Mouse (Mus musculus) neural tube, embryonic 15.5 days (tissue): Measurements from ENCODE around the gene Ccdc6. TPM values are rescaled to one million over a fixed set of nuclear protein-coding genes. Genes with fewer than 3 reads are reported as not detected.

Source experiments
- ATAC-seq: fragments of 200-750 bp; cut with Nextera tagmentation; 2 replicates; pipeline ENCODE4 v1.8.0; 2017; ENCODE audit warnings: mild to moderate bottlenecking, moderate TSS enrichment, moderate library complexity; ENCODE audit not compliant: low FRiP score
- H3K27ac ChIP-seq: fragments of 300-500 bp; sonication (generic); replicated peaks from 2 replicates; pipeline ENCODE4 v1.5.1; 2015; ENCODE audit warnings: mild to moderate bottlenecking, inconsistent platforms
- H3K27me3 ChIP-seq: fragments of 300-500 bp; sonication (generic); replicated peaks from 2 replicates; pipeline ENCODE4 v1.6.1; 2015; ENCODE audit warnings: inconsistent platforms
- H3K36me3 ChIP-seq: fragments of 300-500 bp; sonication (generic); 2 replicates; pipeline ENCODE4 v1.6.1; 2015; ENCODE audit warnings: inconsistent platforms
- H3K4me1 ChIP-seq: fragments of 300-500 bp; sonication (generic); 2 replicates; pipeline ENCODE4 v1.6.1; 2015; ENCODE audit warnings: inconsistent platforms
- H3K4me2 ChIP-seq: fragments of 300-500 bp; sonication (generic); 2 replicates; pipeline ENCODE4 v1.6.1; 2015; ENCODE audit warnings: inconsistent platforms, mild to moderate bottlenecking, moderate library complexity
- H3K4me3 ChIP-seq: fragments of 300-500 bp; sonication (generic); replicated peaks from 2 replicates; pipeline ENCODE4 v1.5.1; 2015; ENCODE audit warnings: mild to moderate bottlenecking, inconsistent platforms
- H3K9ac ChIP-seq: fragments of 300-500 bp; sonication (generic); replicated peaks from 2 replicates; pipeline ENCODE4 v1.6.1; 2015; ENCODE audit warnings: mild to moderate bottlenecking, inconsistent platforms
- H3K9me3 ChIP-seq: fragments of 300-500 bp; sonication (generic); replicated peaks from 2 replicates; pipeline ENCODE4 v1.6.1; 2016; ENCODE audit warnings: inconsistent platforms
- WGBS: fragments of 180-500 bp; shearing (Covaris S2); methylation state at CpG from one replicate; pipeline ENCODE4 v1.1.7; 2015; ENCODE audit warnings: mixed read lengths; 5-methylcytosine and 5-hydroxymethylcytosine counted together
- polyA plus RNA-seq: library from polyadenylated mRNA; unstranded; fragments of >200 nt; fragmentation: Nextera tagmentation; extraction: Ambion mirVana; gene quantifications from 2 replicates; pipeline ENCODE4 v1.2.1, GENCODE M21; 2015

Ccdc6 gene
- polyA plus RNA-seq, 1 experiment from 2014 or later = 22.3 TPM

- no peaks in the 10 kb centered on the region for H3K27me3 ChIP-seq
- no peaks in the 10 kb centered on the region for H3K9me3 ChIP-seq
- H3K36me3 ChIP-seq = peaks cover 28% of the 10 kb centered on the region
- ATAC-seq = no peak
- H3K4me2 ChIP-seq = no peak overlapping the region
- H3K27ac ChIP-seq = no peak overlapping the region
- H3K4me1 ChIP-seq = 0 out of 2 replicates have a peak, but pooled peaks cover 2% of the 10 kb centered on the region
- WGBS = 79% methylated on average over 14 of the region's 16 CpGs
- no peak overlapping the region for H3K9ac ChIP-seq
- H3K4me3 ChIP-seq = no peak overlapping the region
Observed at GRCm38 (mm10) chr10:70174494-70175190, 77.7 kb downstream of the Ccdc6 start.

- WGBS = 91% methylated on average over 9 of the region's 9 CpGs
- no peak overlapping the region for H3K27ac ChIP-seq
- no peaks in the 10 kb centered on the region for H3K27me3 ChIP-seq
- no peak overlapping the region for H3K9ac ChIP-seq
- H3K9me3 ChIP-seq = no peaks in the 10 kb centered on the region
- no peak for ATAC-seq
- no peak overlapping the region for H3K4me2 ChIP-seq
- H3K4me3 ChIP-seq = no peak overlapping the region
- peaks cover 14% of the 10 kb centered on the region for H3K4me1 ChIP-seq
- H3K36me3 ChIP-seq = peaks cover 26% of the 10 kb centered on the region; the same call in 1 of the 2 replicates
Observed at GRCm38 (mm10) chr10:70180727-70181126, 83.8 kb downstream of the Ccdc6 start.

- H3K36me3 ChIP-seq = peaks cover 26% of the 10 kb centered on the region; the same call in 1 of the 2 replicates
- H3K4me2 ChIP-seq = no peak overlapping the region
- H3K4me3 ChIP-seq = no peak overlapping the region
- H3K9me3 ChIP-seq = no peaks in the 10 kb centered on the region
- no peak for ATAC-seq
- WGBS = 81% methylated on average over 11 of the region's 11 CpGs
- H3K9ac ChIP-seq = no peak overlapping the region
- H3K4me1 ChIP-seq = peaks cover 14% of the 10 kb centered on the region
- H3K27me3 ChIP-seq = no peaks in the 10 kb centered on the region
- H3K27ac ChIP-seq = no peak overlapping the region
Observed at GRCm38 (mm10) chr10:70181279-70181972, 84.5 kb downstream of the Ccdc6 start.

GRCm38 (mm10) chr10:70183210-70184080 is 86.5 kb downstream of the Ccdc6 start:
- Histone ChIP-seq H3K36me3 (peaks cover 25% of the 10 kb centered on the region), H3K27me3 (no peaks in the 10 kb centered on the region), H3K4me1 (peaks cover 14% of the 10 kb centered on the region), H3K9ac (no peak overlapping the region), H3K27ac (peak overlapping the region; percentile 61), H3K4me3 (no peak overlapping the region), H3K4me2 (no peak overlapping the region), H3K9me3 (no peaks in the 10 kb centered on the region)
- peak; percentile 25; the same call in 1 of the 2 replicates for ATAC-seq
- WGBS = 61% methylated on average over 14 of the region's 15 CpGs

- Histone ChIP-seq H3K4me2 (no peak overlapping the region), H3K4me3 (no peak overlapping the region), H3K9me3 (no peaks in the 10 kb centered on the region), H3K36me3 (peaks cover 36% of the 10 kb centered on the region), H3K27ac (no peak overlapping the region), H3K9ac (no peak overlapping the region), H3K27me3 (no peaks in the 10 kb centered on the region), H3K4me1 (peaks cover 14% of the 10 kb centered on the region)
- WGBS = 80% methylated on average over 9 of the region's 9 CpGs
- no peak for ATAC-seq
Observed at GRCm38 (mm10) chr10:70186136-70186535, 89.2 kb downstream of the Ccdc6 start.

- no peaks in the 10 kb centered on the region for H3K27me3 ChIP-seq
- H3K4me3 ChIP-seq = no peak overlapping the region
- no peak for ATAC-seq
- H3K27ac ChIP-seq = no peak overlapping the region
- no peaks in the 10 kb centered on the region for H3K9me3 ChIP-seq
- H3K9ac ChIP-seq = no peak overlapping the region
- no peak overlapping the region for H3K4me2 ChIP-seq
- 92% methylated on average over 7 of the region's 7 CpGs for WGBS
- H3K4me1 ChIP-seq = peaks cover 14% of the 10 kb centered on the region
- H3K36me3 ChIP-seq = peaks cover 39% of the 10 kb centered on the region
Observed at GRCm38 (mm10) chr10:70186586-70186985, 89.7 kb downstream of the Ccdc6 start.

- H3K27ac ChIP-seq = no peak overlapping the region
- 86% methylated on average over 13 of the region's 13 CpGs for WGBS
- H3K4me3 ChIP-seq = no peak overlapping the region
- no peaks in the 10 kb centered on the region for H3K27me3 ChIP-seq
- H3K9me3 ChIP-seq = no peaks in the 10 kb centered on the region
- H3K4me2 ChIP-seq = no peak overlapping the region
- no peaks in the 10 kb centered on the region for H3K4me1 ChIP-seq
- peaks cover 53% of the 10 kb centered on the region for H3K36me3 ChIP-seq
- no peak overlapping the region for H3K9ac ChIP-seq
- ATAC-seq = no peak
Observed at GRCm38 (mm10) chr10:70189864-70190263, 92.9 kb downstream of the Ccdc6 start.

- WGBS = 65% methylated on average over 9 of the region's 9 CpGs
- Histone ChIP-seq H3K4me2 (no peak overlapping the region), H3K27ac (no peak overlapping the region), H3K4me1 (no peaks in the 10 kb centered on the region), H3K4me3 (no peak overlapping the region), H3K9ac (no peak overlapping the region), H3K36me3 (peaks cover 32% of the 10 kb centered on the region), H3K27me3 (no peaks in the 10 kb centered on the region), H3K9me3 (no peaks in the 10 kb centered on the region)
- no peak for ATAC-seq
Observed at GRCm38 (mm10) chr10:70194283-70194682, 97.4 kb downstream of the Ccdc6 start.

- H3K4me3 ChIP-seq = no peak overlapping the region
- no peak for ATAC-seq
- WGBS = 87% methylated on average over 7 of the region's 7 CpGs
- no peak overlapping the region for H3K4me2 ChIP-seq
- H3K27ac ChIP-seq = no peak overlapping the region
- no peaks in the 10 kb centered on the region for H3K9me3 ChIP-seq
- no peaks in the 10 kb centered on the region for H3K27me3 ChIP-seq
- H3K4me1 ChIP-seq = no peaks in the 10 kb centered on the region
- peaks cover 23% of the 10 kb centered on the region for H3K36me3 ChIP-seq
- H3K9ac ChIP-seq = no peak overlapping the region
Observed at GRCm38 (mm10) chr10:70195279-70195678, 98.4 kb downstream of the Ccdc6 start.

GRCm38 (mm10) chr10:70195786-70196185 is 98.9 kb downstream of the Ccdc6 start:
- peaks cover 22% of the 10 kb centered on the region for H3K36me3 ChIP-seq
- ATAC-seq = peak; percentile 68; the same call in 1 of the 2 replicates

GRCm38 (mm10) chr10:70196666-70197065 is 99.7 kb downstream of the Ccdc6 start:
- Histone ChIP-seq H3K4me1 (no peaks in the 10 kb centered on the region), H3K27ac (no peak overlapping the region), H3K36me3 (peaks cover 13% of the 10 kb centered on the region), H3K9ac (no peak overlapping the region), H3K27me3 (no peaks in the 10 kb centered on the region), H3K9me3 (no peaks in the 10 kb centered on the region), H3K4me3 (no peak overlapping the region), H3K4me2 (no peak overlapping the region)
- WGBS = 91% methylated on average over 6 of the region's 6 CpGs
- ATAC-seq = no peak

More at GRCm38 (mm10) chr10:70195786-70196185, 98.9 kb downstream of the Ccdc6 start:
- Histone ChIP-seq H3K9me3 (no peaks in the 10 kb centered on the region), H3K27ac (no peak overlapping the region), H3K27me3 (no peaks in the 10 kb centered on the region), H3K9ac (no peak overlapping the region), H3K4me2 (no peak overlapping the region), H3K4me3 (no peak overlapping the region), H3K4me1 (no peaks in the 10 kb centered on the region)
- 56% methylated on average over 7 of the region's 7 CpGs for WGBS
